Mouse (Mus musculus) naive thymus-derived CD4-positive, alpha-beta T cell, adult 2 months (primary cell): ENCODE results near the gene Ppcs.

ENCODE experiments used
- DNase-seq: peaks from one replicate; pipeline ENCODE4 v3.0.0-alpha.2; 2011; ENCODE audit warnings: low read depth

Gene Ppcs

DNA sequence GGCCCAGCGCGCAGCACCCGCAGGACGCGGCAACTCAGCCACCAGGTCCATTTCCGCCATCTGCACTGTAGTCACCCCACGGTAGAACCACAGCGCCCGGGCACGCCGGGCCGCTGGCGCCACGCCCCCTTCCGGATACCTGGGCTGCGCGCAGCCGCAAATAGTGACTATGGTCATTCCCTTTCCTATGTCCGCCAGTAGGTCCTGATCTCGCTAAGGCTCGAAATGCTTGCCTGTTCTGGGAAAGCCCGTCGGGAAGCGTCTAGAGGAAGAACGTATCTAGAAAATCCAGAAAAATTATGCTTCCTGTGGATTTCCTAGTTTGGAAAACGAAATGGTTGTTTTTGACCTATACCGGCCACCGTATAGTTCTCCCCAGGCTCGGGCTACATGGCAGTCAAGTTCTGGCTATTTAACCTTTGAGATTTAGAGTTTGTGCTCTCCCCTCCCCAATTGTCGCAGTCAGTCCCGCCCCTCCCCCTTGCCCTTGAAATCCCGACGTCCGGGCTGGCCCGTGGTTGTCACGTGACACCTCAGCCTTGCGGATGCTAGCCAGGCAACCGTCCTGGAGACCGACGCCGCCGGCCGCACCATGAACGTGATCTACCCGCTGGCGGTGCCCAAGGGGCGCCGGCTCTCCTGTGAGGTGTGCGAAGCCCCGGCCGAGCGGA, at the start of gene Ppcs, which contains the start of gene Zmynd12:
Gene Ppcs (minus strand): TSS at position 127 of the 671 bp plus-strand sequence.
Gene Zmynd12 (plus strand): TSS at position 521 of the 671 bp plus-strand sequence.
- DNase-seq: peak; percentile 93

DNA sequence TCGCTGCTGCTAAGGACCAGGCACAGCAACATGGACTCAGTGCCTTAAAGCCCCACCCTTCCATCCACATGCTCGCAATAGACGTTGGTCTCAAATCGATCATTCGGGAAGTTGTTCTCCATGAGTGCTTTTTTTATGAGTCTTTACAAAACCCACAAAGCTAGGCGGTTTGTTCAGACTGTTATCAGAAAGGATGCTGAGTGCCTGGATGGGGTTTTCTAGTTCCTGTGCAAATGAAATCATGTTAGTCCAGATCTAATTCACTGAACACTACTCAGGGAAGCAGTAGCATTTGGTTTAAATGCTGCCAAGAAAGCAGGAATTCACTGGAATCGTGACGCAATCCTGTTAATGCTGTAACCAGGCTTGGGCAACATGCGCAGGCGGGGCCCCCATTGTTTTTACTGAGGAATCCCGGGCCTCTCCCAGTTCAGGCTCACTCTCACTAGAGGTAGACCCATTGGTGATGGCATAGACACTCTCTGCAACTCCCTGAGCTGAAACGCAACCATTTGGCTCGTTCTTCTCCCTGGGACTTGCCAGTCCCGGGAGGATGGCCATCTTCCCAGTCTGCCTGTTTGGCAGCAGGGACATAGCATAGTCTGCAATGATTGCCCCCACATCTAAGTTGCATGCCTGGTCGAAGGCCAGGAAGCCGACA, 45.6 kb upstream of the Ppcs start:
- no peak for DNase-seq

DNA sequence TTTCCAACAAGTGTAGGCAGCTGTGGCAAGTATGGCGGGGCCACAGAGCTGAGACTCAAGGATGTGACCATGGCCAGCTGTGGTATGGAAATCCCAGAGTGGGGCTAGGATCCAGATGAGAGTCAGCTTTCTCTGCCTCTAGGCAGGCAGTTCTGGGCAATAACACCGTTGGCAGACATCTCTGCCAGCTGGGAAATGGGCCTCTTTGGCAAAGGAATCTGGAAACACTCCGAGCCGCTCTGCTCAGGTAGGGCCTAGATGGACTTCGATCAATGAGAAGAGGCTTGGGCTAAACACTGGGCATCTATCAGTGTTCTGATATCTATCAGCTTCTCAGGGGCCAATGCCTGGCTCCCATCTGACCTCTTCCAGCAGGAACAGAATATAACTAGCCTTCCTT, 43.6 kb upstream of the Ppcs start:
- no peak for DNase-seq

DNA sequence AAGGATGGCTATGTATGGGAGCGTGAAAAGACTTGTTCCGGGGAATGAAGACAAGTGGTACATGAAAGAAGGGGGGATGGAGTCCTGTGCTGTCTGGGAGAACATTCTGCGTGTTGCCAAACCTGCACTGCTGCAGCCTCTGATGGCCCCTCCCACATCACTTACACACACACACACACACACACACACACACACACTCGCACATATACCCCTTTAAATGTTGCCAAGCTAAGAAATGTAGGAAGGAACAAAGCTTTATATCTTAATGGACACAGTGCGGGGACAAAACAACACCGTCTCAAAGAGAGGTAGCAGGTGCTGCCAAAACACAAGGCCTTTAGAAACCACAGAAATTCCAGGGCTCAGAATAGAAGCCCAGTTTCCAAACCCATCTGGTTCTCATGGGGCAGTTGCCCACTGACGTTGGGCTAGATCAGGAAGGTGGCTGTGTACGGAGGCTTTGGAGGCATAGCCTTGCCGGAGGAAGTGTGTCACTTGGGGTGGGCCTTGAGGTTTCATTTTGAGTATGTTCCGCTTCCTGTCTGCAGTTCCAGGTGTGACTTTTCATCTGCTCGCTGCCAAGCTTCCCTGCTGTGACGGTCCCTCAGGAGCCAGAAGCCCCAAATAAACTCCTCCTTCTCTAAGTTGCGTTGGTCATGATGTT, 41.7 kb upstream of the Ppcs start:
- DNase-seq: peak; percentile 63

DNA sequence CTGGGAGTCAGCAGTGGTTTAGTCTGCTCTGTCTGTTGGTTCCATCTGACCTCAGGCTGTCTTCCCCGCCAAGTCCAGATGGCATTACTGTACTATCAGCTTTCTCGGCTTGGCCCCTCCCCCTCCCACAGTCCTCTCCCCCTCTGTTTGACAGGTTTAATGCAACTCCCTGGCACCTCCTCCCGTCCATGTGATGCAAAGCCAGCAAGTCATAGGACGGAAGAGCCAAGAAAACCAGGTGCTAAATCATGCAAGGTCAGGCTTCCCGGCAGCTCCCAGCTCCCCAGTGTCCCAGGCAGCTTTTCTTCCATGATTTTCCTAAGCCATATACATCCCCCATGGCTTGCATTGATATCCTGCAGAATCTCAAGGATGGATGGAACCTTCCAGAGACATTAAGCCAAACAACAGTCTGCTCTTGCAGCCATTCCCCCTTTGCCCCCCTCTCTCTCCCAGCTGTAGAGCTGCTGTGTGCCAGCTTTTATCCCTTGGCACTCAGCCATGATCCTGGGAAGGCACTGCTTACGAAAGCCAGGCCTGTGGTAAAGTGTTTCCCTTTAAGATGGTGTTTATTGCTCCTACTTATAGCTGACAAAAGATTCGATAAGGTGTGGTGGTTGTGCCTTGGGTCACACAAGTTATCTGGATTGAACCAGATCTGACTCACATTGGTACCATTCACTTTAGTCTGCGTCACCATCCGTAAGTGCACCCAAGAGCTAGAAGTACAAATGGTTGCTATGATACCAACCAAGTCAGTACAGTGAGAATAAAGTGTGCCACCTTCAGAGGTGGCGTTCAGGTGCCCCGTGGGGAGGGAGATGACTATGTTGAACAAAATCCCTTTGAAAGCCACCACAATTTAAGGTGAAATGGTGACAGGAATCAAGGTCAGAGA, 40.9 kb upstream of the Ppcs start:
- peak; percentile 8 for DNase-seq

DNA sequence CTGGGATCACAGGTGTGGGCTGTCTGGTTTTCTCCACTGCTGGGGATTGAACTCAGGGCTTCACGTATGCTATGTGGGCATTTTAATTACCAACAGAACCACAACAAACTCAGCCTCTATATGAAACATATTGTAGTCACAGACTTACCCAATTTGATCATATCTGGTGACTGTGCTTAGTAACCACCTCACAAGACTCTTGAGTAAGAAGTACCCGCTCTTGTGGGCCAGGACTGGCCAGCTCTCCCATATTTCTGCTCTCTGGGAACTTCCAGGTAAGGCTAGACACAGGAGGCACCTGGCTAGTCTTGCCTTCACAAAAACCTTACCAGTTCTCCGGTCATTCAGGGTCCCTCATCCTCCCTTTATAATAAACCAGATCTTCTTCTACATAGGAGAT, 40.2 kb upstream of the Ppcs start:
- DNase-seq: no peak

DNA sequence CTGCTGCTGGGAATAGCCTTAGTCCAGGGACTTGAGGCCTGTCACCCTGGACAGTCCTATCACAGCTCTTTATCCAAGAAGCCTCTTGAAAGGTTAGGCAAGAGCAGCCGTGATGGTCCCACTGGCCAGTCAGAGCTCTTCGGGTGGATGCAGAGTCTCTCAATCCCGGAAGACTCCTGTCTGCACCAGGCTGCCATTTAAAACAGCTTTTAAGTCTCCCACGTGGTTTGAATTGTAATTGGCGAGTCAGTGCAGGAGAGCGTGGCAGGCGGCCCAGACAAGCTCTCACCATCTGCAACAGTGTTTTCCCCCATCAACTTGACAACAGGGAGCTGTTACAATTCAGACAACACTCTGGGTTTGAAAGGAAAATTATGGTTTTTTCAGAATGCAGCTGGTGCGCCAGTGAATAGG, 38.5 kb upstream of the Ppcs start:
- no peak for DNase-seq

DNA sequence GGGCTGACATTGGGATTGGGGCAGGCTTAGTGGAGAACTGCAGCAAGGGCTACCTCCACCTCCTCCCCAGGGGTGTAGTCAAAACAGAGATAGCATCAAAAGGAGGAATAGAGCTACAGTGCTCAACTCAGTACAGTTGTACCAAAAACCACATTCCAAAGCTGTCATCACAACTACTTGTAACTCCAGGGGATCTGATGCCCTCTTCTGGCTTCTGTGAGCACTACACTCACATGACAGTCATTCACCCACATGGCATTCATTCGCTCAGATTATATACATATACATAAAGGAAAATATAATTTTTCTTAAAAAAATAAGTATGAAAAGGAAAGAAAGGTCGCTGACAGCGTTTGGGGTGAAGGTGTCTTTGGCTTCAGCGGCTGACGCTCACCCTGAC, 38.1 kb upstream of the Ppcs start:
- peak; percentile 27 for DNase-seq

DNA sequence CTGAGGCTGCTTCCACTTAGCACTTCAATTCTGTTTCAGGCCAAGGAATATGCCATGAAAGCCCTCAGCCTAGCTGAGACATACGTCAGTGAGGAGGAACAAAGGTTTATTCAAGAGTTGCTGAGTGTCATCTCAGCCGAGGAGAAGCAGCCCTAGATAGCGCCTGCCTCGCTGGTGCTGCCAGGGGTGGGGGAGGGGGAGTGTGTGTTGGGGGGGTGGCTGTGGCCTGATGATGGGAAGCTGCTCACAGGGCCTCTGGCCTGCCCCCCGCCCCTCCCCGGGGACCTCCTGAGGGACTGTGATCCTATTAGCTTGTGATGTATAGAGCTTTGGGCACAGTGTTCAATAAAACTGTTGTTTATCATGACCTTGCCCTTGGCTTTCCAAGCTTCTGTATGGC, 31.3 kb upstream of the Ppcs start:
- DNase-seq: no peak

DNA sequence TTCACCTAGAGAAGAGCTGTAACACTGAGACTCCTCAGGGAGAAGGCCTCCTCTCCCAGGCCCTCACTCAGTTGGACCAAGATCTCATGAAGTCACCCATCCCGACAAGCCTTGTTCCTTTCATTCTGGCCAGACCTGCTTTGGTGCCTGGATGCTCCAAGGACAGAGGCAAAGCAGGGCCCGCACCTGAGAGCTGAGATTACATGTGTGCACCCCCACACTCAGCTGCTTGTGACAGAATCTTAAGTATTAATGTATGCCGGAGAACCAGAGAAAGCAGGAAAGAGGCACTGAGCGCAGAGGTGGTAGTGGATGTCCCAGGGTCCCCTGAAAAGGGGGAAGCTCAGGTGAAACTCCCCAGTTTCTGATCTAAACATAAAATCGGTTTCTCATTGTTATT, 30.9 kb upstream of the Ppcs start:
- DNase-seq: no peak

DNA sequence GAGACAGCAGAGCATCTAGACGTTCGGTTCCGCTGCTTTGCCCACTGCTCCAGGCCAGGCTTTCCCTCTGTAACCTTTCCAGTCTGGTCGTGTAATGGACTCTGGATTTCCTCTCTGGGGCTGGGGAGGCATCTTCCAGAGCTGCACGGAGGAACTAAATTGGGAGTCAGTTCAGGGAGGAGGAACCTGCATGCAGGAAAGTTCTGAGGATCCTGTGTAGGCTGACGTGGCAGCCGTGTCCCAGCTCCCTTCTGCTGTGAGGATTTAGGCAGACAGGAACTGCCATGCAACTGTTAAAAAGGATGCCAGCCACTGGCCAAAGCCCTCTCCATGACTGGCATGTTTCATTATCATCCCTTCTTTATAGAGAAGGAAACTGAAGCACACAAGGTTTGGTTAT, 28.2 kb upstream of the Ppcs start:
- DNase-seq: no peak

DNA sequence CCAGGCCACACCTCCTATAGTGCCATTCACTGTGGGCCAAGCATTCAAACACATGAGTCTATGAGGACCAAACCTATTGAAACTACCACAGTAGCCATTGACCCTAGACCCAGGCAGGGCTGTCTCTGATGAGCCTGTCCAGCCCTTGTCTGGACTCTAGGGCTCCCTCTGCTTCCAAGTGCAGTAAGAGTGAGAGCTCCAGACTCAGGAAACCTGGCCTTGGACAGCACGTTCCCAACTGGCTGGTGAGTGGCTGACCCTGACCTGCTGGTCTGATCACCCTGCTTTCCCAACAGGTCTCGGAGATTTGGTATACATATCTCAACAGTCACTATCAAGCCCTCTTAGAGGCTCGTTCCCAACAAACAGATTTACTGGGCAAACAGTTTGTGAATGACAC, 25.6 kb upstream of the Ppcs start:
- DNase-seq: no peak

DNA sequence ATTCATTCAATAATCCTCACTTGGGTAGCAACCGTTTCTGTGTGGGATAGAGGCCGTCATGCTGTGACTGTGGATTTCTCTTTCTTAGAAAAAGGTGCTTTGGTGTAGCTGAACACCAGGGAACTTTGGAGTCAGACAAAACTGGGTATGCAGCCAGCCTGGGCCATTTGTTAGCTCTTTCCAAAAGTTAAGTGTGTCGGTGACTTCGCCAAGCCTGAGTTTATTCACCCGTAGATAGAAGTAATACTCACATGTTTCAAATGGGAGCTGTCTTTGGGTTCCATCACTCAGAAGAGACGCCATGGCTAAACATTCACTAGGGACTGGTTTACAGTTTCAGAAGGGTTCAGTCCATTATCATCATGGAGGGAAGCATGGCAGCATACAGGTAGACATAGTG, 25.0 kb upstream of the Ppcs start:
- no peak for DNase-seq

DNA sequence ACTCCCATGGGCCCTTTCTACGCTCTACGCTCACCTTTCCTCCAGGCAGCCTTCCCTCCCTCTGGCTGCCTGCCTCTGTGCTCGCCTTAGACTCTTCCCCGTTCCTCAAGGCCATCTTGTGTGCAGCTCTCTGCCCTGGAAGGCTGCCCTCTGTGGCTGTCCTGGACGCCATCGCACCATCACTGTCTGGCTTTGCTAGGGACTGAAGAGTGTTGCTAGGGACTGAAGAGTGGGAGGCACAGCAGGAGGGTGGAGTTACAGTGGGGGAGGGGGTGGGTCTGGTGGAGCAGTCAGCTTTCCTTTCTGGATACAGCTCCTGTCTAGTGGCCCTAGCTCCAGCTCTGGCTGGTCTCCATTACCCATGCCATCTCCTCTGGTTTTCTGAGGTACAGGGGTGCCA, 20.3 kb upstream of the Ppcs start:
- DNase-seq: no peak

DNA sequence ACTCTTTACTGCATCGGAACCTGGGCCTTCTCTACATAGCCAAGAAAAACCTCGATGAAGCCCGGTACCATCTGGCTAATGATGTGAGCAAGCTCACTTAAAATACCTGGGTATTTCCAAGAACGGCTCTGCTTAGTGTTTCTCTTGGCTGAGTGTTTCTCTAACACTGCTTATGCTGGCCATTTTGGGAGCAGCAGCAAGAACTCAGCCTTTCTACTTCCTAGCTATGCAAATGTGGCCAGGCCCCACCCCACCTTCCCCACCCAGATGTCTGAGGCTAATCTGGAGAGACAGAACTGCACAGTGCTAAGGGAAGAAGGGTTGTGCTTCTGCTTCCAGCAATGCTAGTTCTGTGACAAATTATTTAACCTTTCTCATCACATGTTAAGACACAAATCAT, 19.6 kb upstream of the Ppcs start:
- no peak for DNase-seq

DNA sequence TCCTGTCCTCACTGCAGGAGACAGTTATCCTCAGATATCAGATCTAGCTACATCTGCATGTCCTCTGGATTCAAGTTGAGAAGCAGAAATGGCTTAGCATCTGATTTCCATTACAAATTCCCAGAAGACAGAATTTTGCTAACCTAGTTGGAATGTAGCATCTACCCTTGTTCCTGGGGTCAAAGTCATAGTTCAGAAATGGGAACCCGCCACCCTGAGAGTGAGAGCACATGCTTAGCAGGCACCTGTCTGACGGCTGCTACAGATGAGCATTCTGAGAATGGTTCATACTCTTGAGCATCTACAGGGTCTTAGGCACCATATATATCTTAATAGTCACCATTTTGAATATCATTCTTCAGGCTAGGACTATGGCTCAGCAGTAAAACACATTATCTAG, 15.7 kb upstream of the Ppcs start:
- DNase-seq: no peak

DNA sequence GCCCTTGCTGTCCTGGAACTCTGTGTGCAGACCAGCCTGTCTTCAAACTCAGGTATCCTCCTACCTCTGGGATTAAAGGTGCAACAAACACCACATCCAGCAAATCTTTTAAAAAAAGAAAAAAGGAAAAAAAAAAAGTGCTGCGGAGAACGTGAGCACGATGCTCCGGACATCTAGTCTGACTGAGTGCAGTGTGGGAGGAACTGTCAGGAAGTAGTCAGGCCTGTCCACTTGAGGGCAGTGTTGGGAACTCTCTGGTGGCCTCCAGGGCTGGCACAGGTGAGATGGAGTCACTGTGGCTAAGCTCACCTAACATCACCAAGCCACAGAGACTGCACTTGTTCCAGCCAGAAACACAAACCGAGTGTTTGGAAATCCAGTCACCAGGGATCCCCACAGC, 8.5 kb upstream of the Ppcs start:
- DNase-seq: peak; percentile 61

DNA sequence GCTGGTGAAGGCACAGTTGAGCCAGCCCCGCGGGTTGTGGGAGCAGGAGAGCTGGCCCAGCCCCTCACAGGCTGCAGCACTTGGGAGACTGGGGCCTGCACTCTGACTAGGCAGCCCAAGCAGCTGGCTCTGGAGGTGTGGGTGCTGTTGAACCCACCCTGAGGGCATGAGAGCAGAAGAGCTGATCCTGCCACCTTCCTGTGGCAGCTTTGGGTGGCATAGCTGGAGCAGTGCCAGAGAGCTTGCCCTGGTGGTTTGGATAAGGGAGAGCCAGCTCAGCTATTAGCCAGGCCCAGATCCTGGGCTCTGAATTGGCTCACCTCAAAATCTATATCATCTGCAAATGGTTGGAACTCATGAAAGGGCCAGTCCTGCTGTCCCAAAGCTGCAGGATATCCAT, 5.5 kb upstream of the Ppcs start:
- DNase-seq: no peak

DNA sequence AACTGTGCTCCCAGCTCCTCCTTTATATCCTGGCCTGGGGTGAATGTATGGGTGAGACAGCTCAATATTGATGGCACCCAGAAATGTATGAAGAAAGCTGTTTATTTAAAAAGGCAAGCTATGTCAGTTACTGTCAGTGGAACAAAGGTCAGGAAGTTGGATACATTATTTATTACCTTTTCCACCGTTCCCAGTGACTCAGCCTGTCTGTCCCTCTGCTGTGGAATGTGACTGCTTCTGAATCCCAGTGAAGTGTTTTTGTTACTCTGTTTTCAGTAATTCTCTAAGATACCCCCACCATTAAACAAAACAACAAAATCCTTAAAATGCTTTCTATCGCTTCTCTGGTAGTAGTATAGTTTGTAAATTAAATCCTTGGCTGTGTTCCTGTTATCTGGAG, 3.4 kb upstream of the Ppcs start:
- DNase-seq: no peak

DNA sequence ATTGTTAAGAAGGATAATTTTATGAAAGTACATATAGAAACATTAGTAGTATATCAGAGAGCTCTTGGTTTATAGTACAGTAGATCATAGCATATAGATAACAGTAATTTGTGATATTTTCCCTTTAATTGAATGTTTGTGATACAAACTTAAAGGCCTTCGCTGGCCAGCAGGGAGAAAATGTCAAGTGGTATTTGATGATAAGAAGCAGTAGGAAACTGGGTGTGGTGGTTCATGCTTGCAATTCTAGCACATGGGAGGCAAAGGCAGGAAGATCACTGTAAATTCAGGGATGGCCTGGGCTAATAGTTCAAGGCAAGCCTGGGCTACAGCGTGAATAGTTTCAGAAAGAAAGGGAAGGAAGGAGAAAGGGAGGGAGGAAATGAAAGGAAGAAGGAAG, 2.9 kb upstream of the Ppcs start:
- DNase-seq: no peak

DNA sequence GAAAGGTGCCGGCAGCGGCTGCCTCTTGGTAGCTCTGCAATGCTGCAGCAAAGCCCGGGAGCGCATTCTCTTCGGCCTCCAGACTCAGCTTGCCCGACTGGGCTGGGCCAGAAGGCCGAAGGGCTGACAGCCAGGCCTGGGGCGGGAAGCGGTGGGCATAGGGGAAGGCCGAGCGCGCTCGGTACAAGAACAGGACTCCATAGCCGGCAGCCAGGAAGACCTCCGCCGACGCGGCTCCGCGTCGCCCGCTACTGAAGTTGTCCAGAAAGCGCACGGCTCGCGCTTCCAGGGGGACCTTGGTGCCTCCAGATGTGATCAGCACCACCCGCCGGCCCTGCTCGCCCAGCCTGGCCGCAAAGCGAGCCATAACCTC, 313 bp downstream of the Ppcs start:
- no peak for DNase-seq

DNA sequence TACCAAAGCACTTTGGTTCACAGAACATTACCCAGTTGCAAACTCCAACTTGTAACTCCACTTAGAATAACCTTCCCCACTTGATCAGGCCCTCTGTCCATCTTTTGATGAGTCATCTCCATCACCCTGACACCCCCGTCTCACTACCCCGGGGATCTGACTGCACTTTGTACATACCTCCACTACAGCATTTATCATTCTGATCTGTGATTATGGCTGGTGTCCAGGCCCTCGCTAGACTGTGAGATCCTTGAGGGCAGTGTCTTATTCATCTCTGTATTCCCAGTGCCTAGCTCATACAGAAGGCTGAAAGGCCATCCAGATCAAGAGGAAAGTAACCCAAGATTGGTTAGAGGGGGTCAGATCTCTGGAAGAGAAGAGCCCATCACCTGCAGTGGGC, 1.0 kb downstream of the Ppcs start:
- DNase-seq: no peak

DNA sequence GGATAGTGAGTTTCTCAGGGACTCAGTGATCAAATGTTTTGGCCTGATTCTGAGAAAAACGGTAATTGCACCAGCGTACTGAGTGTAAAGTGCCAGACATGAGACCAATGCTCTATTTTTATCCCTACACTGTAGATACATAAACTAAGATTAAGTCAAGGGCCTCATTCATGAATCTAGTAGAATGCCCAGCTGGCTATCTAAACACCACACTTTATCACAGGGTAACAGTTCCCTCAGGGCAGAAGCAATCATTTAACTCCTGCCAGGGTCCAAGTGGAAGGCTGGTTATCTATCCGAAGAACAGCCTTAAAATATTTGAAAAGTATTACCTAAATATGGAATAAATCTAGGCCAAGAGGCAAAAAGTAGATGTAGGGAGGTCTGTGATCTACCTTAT, 4.3 kb downstream of the Ppcs start:
- no peak for DNase-seq
